Mouse (Mus musculus): ENCODE measurements around the gene Rarb.
"Not testable (repeated sequence)": the region's sequence is repeated elsewhere in the genome, so short reads cannot be mapped to it uniquely, and the experiment has no call there.

Gene Rarb

DNA sequence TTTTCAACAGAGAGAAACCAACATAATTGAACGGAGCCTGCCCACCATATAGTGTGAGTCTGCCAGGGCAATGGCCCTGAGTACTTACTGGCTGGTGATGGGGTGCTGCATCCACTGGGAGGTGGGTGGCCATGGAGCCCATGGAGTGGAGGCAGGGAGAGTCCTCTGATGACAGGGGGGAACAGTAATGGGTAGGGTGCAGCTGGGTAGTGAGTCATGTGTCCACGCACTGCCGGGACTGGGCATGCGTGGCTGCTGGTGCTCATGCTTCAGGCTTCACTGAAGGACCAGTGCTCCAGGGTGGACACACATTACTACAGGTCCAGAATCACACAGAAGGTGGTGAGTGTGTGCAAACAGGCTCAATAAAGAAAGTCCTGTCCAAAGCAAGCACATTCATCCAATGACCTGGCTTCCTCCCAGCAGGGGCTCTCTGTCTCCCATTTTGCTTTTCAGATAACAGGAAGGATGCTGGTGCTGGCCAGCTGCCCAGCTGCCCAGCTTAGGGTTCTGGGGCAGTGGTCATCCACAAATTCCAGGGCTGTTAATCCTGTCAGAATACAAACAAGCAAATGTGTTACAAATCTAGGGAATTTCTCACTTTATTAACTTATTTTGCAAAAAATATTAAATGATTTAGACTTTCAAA is at the start of gene Rarb:
Rarb (minus strand) TSS at position 555 of the 649 bp plus-strand sequence.
- DNase-seq, result no peak

- no peak for DNase-seq
Measured at GRCm38 (mm10) chr14:16842036-16842435, 23.1 kb upstream of the Rarb start.

GRCm38 (mm10) chr14:16841597-16841989 is 22.6 kb upstream of the Rarb start:
- DNase-seq, result no peak

DNA sequence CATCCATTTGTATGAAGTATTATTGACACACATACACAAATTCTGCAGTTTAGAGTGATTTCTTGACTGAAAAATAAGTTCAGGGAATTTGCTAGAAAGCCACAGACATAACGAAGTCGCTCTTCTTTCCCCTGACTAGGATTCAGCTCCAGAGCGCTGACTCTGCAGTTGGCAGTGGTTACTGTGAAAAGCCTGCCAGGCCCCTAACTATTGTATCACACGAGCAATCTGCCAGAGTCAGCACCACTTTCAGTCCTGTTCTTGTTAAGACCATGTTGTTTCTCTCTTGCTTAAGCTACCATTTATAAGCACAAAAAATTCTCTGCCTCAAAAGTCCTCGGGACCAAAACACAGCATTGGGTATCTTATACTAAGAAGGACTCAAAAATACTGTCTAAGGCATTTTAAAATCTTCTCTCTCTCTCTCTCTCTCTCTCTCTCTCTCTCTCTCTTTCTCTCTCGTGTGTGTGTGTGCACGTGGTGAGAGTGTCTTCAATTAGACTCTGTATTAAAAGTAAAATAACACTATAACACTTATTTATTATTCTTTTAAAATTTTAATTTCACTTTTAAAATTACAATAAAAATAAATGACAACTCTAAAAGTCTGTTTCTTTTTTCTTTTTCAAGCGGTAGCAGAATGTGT is 22.1 kb upstream of the Rarb start:
- DNase-seq, result no peak

DNA sequence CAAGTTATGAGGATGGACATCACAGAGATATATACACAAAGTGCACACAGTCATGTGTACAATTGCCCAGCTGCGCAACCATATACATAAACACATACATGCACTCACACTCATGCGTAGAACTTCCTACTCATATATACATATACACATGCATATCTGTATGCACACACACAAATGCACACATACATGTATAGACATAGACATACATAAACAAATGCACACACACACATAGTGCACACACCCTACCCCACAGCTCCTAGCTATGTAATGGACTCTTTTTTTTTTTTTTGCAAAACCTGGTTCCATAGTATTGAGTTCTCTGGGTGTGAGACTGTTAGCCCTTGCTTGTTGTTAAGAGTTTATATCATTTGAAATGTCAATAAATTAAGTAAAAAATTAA is 21.2 kb upstream of the Rarb start:
- DNase-seq, result no peak

- no peak for DNase-seq
Measured at GRCm38 (mm10) chr14:16815096-16815741, 3.7 kb downstream of the Rarb start.

DNA sequence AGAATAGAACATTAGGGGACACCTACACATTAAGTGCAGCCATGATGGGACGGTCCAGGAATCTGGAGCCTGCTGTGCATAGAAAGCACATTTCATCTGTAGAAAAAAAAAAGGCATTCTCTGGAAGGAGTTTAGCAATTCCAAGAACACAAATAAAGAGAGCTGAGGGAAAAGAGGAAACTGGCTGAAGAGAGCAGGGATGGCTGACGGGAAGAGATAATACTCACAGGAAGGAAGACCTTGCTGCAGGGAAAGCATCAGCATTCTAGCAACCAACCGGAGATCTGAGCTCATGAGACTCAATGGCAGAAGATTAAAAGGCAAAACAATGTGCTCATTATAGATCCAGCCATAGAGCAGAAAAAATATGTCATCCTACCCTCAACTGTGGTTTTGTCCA is 12.8 kb downstream of the Rarb start:
- no peak for DNase-seq

- no peak for DNase-seq
Measured at GRCm38 (mm10) chr14:16790161-16790560, 28.8 kb downstream of the Rarb start.

DNA sequence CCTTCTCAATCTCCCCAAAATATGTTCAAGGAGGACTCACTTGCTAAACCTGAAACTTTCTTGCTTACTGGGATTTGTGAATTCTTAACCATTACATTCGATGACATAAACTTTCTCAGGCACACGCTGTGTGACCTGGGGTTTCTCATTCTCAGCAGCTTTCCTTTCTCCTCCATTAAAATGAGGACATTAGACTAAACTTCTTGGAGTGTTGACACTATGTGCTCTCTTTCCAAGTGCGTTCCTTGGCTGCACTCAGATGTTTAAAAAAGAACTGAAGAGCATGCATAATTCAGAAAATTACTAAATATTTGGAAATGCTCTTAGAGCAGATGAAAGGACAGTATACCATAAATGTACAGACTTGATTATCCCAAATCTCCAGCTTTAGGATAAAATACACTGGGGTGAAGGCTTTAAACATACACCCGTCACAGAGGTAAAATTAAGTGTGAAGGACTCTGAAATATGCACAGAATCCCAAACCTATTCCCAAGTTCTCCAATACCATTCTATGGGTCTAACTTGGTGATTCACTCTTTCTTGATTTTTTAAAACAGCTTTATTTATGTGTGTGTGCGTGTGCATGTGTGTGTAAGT is 36.9 kb downstream of the Rarb start:
- DNase-seq, result no peak

GRCm38 (mm10) chr14:16776723-16777381 is 42.1 kb downstream of the Rarb start:
- DNase-seq, result no peak

GRCm38 (mm10) chr14:16772927-16773326 is 46.0 kb downstream of the Rarb start:
- DNase-seq, result no peak

- DNase-seq, result no peak
Measured at GRCm38 (mm10) chr14:16765891-16766290, 53.1 kb downstream of the Rarb start.

GRCm38 (mm10) chr14:16762773-16763172 is 56.2 kb downstream of the Rarb start:
- no peak for DNase-seq

DNA sequence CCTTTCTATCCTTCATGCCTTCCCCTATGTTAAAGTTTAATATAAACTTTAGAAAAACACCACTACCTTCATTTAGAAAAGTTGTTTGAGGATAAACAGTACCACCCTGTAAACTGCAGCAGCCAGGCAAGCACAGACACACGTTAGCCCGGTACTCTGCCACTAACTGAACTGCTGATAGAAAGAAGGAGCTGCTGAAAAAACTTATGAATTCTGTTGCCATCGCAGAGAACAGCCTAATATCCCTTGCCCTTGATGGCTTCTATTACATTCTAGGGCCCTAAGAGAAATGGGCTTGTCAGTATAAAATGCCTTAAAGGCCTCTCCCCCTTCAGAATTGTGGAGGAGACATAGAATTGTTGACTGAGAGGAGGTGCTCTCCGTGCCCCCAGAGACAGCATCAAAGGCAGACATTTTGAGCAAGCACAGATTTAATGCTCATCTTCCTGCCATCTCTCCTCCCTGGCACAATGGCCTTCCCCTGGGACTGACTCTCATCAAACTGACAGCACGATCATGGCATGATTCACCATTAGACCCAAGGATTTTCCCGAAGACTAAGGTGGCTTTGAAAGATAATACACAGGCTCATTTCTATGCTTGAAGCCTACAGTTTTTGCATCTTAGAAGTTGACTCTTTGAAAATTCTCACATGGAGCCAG is 60.1 kb downstream of the Rarb start:
- no peak for DNase-seq

DNA sequence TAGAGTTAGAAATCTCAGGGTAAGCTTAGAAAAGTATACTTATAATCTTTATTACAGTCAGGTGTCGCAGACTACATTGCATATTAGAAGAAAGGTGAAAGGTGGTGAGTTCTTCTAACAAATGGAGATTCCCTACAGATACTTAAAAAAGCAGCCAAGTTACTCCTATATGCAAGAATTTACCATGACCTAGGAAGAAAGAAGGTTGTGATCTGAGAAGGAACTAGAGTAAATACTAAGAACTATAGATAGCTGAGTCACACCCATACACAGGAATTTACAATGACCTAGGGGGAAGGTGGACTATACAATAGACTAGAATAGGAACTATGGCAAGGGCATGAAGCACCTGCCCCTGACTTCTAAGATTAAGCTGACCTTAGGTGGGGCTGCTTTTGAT is 63.4 kb downstream of the Rarb start:
- DNase-seq, result not testable (repeated sequence)

DNA sequence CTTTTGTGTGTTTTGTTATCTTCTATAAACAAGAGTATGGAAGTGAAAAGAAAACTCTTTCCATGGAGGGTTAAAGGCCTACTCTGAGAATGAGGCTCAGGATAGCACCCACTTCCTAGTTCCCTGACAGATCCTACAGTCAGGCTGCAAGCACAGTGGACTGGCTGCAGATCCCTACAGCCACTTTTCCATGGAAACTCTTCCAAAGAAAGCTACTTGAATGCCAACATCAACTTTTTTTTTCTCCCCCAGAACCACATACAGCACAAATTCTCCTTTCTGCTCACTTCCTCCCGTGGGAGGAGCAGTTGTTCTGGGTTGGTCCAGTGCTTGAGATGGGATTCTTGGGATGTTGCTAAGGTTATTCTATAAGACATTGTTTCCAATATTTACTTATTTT is 66.3 kb downstream of the Rarb start:
- no peak for DNase-seq

DNA sequence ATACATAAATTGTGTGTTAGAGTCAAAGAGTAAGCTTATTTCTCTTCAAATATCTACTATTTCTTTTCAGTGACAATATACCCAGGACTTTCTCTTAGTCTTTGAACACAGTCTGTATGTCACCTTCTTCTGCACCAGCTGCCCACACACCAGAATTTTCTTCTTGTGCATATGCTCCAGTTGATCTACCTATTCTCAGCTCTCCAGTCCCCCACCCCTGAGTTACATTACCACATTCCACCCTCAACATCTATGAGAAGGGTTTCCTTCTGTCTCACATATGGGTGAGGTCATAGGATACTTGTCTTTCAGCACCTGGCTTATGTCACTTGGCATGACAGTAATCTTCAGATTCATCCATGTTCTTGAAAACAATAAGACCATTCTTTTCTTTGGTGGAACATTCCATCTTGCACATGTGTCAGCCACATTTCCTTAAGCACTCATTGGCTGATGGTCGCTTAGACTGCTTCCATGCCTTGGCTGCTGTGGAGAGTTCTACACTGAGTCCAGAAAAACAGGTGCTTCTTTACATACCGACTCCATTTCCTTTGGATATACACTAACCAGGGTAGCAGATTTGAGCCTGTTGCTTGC is 71.9 kb downstream of the Rarb start:
- DNase-seq, result no peak

DNA sequence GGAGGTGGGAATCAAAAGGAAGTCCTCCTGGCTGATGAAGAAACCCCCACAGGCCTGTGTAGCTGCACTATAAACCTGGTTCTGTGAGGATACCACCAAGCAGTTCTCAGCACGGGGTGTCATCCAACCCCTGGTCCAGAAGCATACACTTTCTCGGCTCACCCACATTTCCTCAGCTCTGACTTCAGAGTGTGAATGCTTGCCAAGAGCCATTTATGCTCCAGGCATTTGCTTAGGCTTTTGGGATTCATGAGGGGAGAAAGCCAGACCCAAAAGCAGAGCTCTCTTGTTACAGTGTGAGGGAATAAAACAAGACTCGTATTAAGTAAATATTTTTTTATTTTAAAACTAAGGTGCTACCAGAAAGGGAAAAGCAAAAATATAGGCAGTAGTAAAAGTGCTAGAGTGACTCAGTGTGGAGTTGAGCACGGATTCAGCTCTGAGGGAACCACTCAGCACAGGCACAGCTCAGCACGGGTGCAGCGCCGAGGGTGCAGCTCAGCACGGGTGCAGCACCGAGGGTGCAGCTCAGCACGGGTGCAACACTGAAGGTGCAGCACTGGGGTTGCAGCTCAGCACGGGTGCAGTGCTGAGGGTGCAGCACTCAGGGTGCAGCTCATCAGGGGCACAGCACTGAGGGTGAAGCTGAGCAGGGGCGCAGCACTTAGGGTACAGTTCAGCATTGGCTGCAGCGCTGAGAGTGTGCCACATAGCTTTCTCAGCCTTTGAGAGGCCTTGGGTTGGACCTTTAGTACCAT is 77.8 kb downstream of the Rarb start:
- no peak for DNase-seq

DNA sequence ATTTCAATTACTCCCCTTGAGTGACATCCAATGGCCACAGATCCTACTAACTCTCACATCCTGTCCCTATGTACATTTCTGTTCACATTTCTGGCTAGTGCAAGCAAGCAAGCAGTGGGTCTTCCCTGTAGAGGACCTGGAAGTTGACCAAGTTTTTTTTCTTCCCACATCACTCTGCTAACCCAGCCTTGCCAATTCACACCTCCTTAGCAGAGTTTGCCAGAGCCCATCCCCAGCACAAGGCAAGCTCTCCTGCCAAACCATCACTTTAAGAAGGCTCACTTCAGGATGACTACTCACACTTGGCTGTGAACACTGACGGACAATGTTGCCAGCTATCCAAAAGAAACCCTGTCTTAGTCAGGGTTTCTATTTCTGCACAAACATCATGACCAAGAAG is 80.4 kb downstream of the Rarb start:
- DNase-seq, result no peak

- no peak for DNase-seq
Measured at GRCm38 (mm10) chr14:16737781-16738180, 81.2 kb downstream of the Rarb start.

DNA sequence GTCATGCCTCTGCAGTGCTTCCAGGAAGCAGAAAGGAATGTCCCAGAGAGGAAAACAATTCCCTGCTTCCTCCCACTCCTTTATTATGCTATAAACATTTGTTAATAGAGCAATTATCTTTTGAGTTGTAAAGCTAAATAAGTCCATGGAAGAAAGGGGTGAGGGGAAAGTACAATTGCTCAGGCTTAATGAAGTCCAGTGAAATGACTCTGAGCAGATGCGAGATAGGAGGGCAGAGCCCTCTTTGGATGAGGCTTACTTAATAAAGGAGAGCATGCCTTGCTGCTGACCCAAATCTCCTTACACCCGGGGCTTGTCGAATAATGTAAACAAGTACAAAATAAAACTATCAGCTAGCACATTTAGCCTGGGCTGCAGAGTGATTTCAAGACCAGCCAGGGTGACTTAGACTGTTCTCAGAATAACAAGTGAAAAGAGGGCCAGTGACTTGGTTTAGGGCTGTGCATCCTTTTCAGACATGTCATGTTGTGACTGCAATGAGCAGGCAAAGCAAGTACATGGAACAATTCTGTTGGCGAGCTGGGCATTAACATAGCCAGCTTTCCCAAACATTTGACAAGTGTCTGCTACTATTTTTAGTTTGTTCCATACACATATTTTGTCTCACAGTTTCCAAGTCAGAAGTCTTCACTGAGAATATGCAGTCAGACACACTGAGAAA is 83.5 kb downstream of the Rarb start:
- DNase-seq, result no peak
